ENCODE assay signal across 8 mouse cellular contexts in the genomic region with DNA sequence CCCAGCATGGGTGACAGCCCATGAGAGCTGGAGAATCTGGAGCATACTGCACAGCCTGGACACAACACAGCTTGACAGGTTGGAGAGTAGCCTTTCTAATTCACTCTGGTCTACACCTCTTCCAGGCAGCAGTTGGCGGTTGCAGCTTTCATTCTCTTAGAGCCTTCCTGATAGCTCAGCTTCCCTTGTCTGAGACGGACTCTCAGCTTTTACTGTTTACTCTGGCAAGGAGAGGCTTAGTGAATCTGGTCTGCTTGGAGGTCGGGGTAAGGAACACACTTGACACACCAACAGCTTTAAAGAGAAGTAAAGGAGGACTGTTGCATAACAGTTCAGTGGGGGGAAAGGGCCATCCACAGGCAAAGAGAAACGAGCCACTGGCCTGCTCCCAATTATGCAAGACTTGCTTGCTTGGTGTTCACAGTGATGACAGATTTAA. TPM values are rescaled to one million over a fixed set of nuclear protein-coding genes. Genes with fewer than 3 reads are reported as not detected.
DNase-seq lines count a peak whose midpoint lies in the region; ATAC-seq lines count a peak whose summit lies in the region.

No protein-coding gene starts in this region.

- ATAC-seq in embryonic facial prominence, embryonic 12.5 days (ENCODE audit: insufficient number of reproducible peaks, insufficient read depth, low FRiP score, low TSS enrichment): no peak

- intact Hi-C loops in gastrocnemius, postnatal 14 days (cut with DNase I; ENCODE audit: low total_unique reads): no loop called here

- H3K27me3 ChIP-seq in embryonic facial prominence, embryonic 12.5 days: no peaks in the 10 kb centered on the region
- H3K27me3 ChIP-seq in embryonic facial prominence, embryonic 10.5 days (replicated peaks; ENCODE audit: low read depth, poor library complexity, severe bottlenecking): no peaks in the 10 kb centered on the region

- peaks cover 21% of the 10 kb centered on the region for H3K4me1 ChIP-seq in embryonic facial prominence, embryonic 12.5 days
- no peaks in the 10 kb centered on the region; the same call in none of the 2 replicates for H3K4me1 ChIP-seq in embryonic facial prominence, embryonic 10.5 days
- peaks cover 10% of the 10 kb centered on the region for H3K4me1 ChIP-seq in brown adipose tissue, adult 24 weeks (ENCODE audit: control insufficient read depth, insufficient read depth, insufficient read length, low read length)

- H3K4me2 ChIP-seq in embryonic facial prominence, embryonic 12.5 days (replicated peaks): no peak overlapping the region

- 0 out of 2 replicates have a peak overlapping the region, but pooled peaks have one; percentile 63 for H3K27ac ChIP-seq in embryonic facial prominence, embryonic 12.5 days
- H3K27ac ChIP-seq in embryonic facial prominence, embryonic 10.5 days (replicated peaks): no peak overlapping the region
- peak overlapping the region; percentile 97 for H3K27ac ChIP-seq in brown adipose tissue, adult 24 weeks (replicated peaks; ENCODE audit: low read depth, low read length)

- no peak for DNase-seq in embryonic facial prominence, embryonic 10.5 days (ENCODE audit: low spot score)
- DNase-seq in gastrocnemius, postnatal 14 days: peak; percentile 73
- peak; percentile 55 for DNase-seq in kidney, adult 18-20 months
- peak; percentile 84 for DNase-seq in lung, postnatal 10 days
- DNase-seq in urinary bladder, postnatal 36 days (ENCODE audit: low spot score in 2 of 2): peak; percentile 16 to 78
- DNase-seq in frontal cortex, postnatal 14 days (ENCODE audit: low spot score in 2 of 2): no peak

- H3K4me3 ChIP-seq in embryonic facial prominence, embryonic 12.5 days: no peak overlapping the region
- no peak overlapping the region for H3K4me3 ChIP-seq in embryonic facial prominence, embryonic 10.5 days
- H3K4me3 ChIP-seq in brown adipose tissue, adult 24 weeks (ENCODE audit: insufficient read depth, low read depth, low read length): peak overlapping the region; percentile 39

- no peak overlapping the region for H3K9ac ChIP-seq in embryonic facial prominence, embryonic 12.5 days

- H3K9me3 ChIP-seq in embryonic facial prominence, embryonic 12.5 days: no peaks in the 10 kb centered on the region
- no peaks in the 10 kb centered on the region for H3K9me3 ChIP-seq in embryonic facial prominence, embryonic 10.5 days

- 58% methylated on average over 4 of the region's 4 CpGs for WGBS in embryonic facial prominence, embryonic 12.5 days
- 70% methylated on average over 4 of the region's 4 CpGs for WGBS in embryonic facial prominence, embryonic 10.5 days

- H3K36me3 ChIP-seq in embryonic facial prominence, embryonic 12.5 days: 0 out of 2 replicates have a peak, but pooled peaks cover 3% of the 10 kb centered on the region
- H3K36me3 ChIP-seq in embryonic facial prominence, embryonic 10.5 days (replicated peaks): peaks cover 28% of the 10 kb centered on the region

RNA-seq across cellular contexts. Expression of a gene that starts 22.1 kb away (rescaled TPM):
- polyA plus RNA-seq in embryonic facial prominence, embryonic 12.5 days (2016; fragmentation: Nextera tagmentation; extraction: Ambion mirVana): 43.8 and 45.5 TPM in 2 replicates
- polyA plus RNA-seq in embryonic facial prominence, embryonic 10.5 days (2016; fragmentation: Nextera tagmentation; extraction: Ambion mirVana): 63.3 and 63.4 TPM in 2 replicates
- polyA plus RNA-seq in brown adipose tissue, adult 24 weeks (2012; ENCODE audit: insufficient read depth, insufficient read length, missing spikeins): 22.6 TPM in 2 replicates
- total RNA-seq in gastrocnemius, postnatal 14 days (2021): 10 to 100 TPM; 22.0 to 24.8 TPM

RNA-seq across cellular contexts. Expression of a gene that starts 46.2 kb away (rescaled TPM):
- polyA plus RNA-seq in embryonic facial prominence, embryonic 12.5 days (2016; fragmentation: Nextera tagmentation; extraction: Ambion mirVana): 11.9 and 14.6 TPM in 2 replicates
- polyA plus RNA-seq in embryonic facial prominence, embryonic 10.5 days (2016; fragmentation: Nextera tagmentation; extraction: Ambion mirVana): 9.6 and 10.1 TPM in 2 replicates
- polyA plus RNA-seq in brown adipose tissue, adult 24 weeks (2012; ENCODE audit: insufficient read depth, insufficient read length, missing spikeins): 12.9 and 15.5 TPM in 2 replicates
- total RNA-seq in gastrocnemius, postnatal 14 days (2021): 10 to 100 TPM; 12.6 to 14.7 TPM

RNA-seq across cellular contexts. Expression of a gene that starts 47.1 kb away (rescaled TPM):
- 107 and 110 TPM in 2 replicates for polyA plus RNA-seq in embryonic facial prominence, embryonic 12.5 days (2016; fragmentation: Nextera tagmentation; extraction: Ambion mirVana)
- polyA plus RNA-seq in embryonic facial prominence, embryonic 10.5 days (2016; fragmentation: Nextera tagmentation; extraction: Ambion mirVana): 111 and 113 TPM in 2 replicates
- polyA plus RNA-seq in brown adipose tissue, adult 24 weeks (2012; ENCODE audit: insufficient read depth, insufficient read length, missing spikeins): 97.3 and 145 TPM in 2 replicates
- 10 to 100 TPM; 52.3 to 60.4 TPM for total RNA-seq in gastrocnemius, postnatal 14 days (2021)

RNA-seq across cellular contexts. Expression of a gene that starts 54.6 kb away (rescaled TPM):
- 10.4 and 12.1 TPM in 2 replicates for polyA plus RNA-seq in embryonic facial prominence, embryonic 12.5 days (2016; fragmentation: Nextera tagmentation; extraction: Ambion mirVana)
- polyA plus RNA-seq in embryonic facial prominence, embryonic 10.5 days (2016; fragmentation: Nextera tagmentation; extraction: Ambion mirVana): 9.2 and 10.4 TPM in 2 replicates
- polyA plus RNA-seq in brown adipose tissue, adult 24 weeks (2012; ENCODE audit: insufficient read depth, insufficient read length, missing spikeins): 1.2 and 1.5 TPM in 2 replicates
- 1 to 10 TPM; 3.8 to 5.9 TPM for total RNA-seq in gastrocnemius, postnatal 14 days (2021)

Comparison
In these comparisons a context has a peak if more than half of its experiments do, and no peak if none do; other contexts are left out.
1. DNase-seq: peak in gastrocnemius, postnatal 14 days (single experiment), kidney, adult 18-20 months (single experiment), lung, postnatal 10 days (single experiment) and urinary bladder, postnatal 36 days (2 of 2); none in embryonic facial prominence, embryonic 10.5 days (single experiment) and frontal cortex, postnatal 14 days (0 of 2).